Mouse (Mus musculus): ENCODE data around the gene Dpt. TPM values are rescaled to one million over a fixed set of nuclear protein-coding genes. Genes with fewer than 3 reads are reported as not detected.

The Dpt gene
- polyA plus RNA-seq, 1 experiment from 2014 or later: 0.13 TPM

- ATAC-seq (ENCODE audit: insufficient read depth, low FRiP score, low TSS enrichment) (no peak), DNase-seq (ENCODE audit: low spot score) (no peak)
- Histone ChIP-seq H3K4me3 (ENCODE audit: low read depth, low read length) (no peak overlapping the region), H3K27ac (ENCODE audit: low read depth, low read length) (no peak overlapping the region), H3K4me2 (ENCODE audit: low read depth) (no peak overlapping the region), H3K36me3 (ENCODE audit: control insufficient read depth, insufficient read depth, low read length) (no peaks in the 10 kb centered on the region), H3K9me3 (ENCODE audit: control insufficient read depth, low read length) (no peaks in the 10 kb centered on the region), H3K9ac (ENCODE audit: low read length) (no peak overlapping the region), H3K27me3 (ENCODE audit: control insufficient read depth, insufficient read depth, low read length) (no peaks in the 10 kb centered on the region), H3K4me1 (ENCODE audit: control insufficient read depth, insufficient read depth, low read length) (no peaks in the 10 kb centered on the region)
- 84% methylated on average over 3 of the region's 3 CpGs for WGBS
Observed at GRCm38 (mm10) chr1:164864666-164865065, 68.2 kb downstream of the Dpt start.

GRCm38 (mm10) chr1:164870694-164871093 lies 74.2 kb downstream of the Dpt start:
- ATAC-seq (ENCODE audit: insufficient read depth, low FRiP score, low TSS enrichment): no peak
- Histone ChIP-seq H3K4me2 (ENCODE audit: low read depth) (no peak overlapping the region), H3K4me3 (ENCODE audit: low read depth, low read length) (no peak overlapping the region), H3K27ac (ENCODE audit: low read depth, low read length) (no peak overlapping the region), H3K4me1 (ENCODE audit: control insufficient read depth, insufficient read depth, low read length) (no peaks in the 10 kb centered on the region), H3K9me3 (ENCODE audit: control insufficient read depth, low read length) (no peaks in the 10 kb centered on the region), H3K36me3 (ENCODE audit: control insufficient read depth, insufficient read depth, low read length) (no peaks in the 10 kb centered on the region), H3K9ac (ENCODE audit: low read length) (no peak overlapping the region), H3K27me3 (ENCODE audit: control insufficient read depth, insufficient read depth, low read length) (no peaks in the 10 kb centered on the region)
- DNase-seq (ENCODE audit: low spot score): no peak
- 49% methylated on average over 7 of the region's 7 CpGs for WGBS

Other genes starting within 250 kb of the Dpt start
- gene Xcl1, start 138.9 kb downstream of the Dpt start, polyA plus RNA-seq (2014; fragmentation: Nextera tagmentation; extraction: Ambion mirVana): not detected in 2 replicates